Mouse (Mus musculus): Measurements from ENCODE around the gene Slc2a9. TPM values are rescaled to one million over a fixed set of nuclear protein-coding genes. Genes with fewer than 3 reads are reported as not detected.

The Slc2a9 gene
- polyA plus RNA-seq, 1 experiment from 2014 or later: 0.07 TPM

DNA sequence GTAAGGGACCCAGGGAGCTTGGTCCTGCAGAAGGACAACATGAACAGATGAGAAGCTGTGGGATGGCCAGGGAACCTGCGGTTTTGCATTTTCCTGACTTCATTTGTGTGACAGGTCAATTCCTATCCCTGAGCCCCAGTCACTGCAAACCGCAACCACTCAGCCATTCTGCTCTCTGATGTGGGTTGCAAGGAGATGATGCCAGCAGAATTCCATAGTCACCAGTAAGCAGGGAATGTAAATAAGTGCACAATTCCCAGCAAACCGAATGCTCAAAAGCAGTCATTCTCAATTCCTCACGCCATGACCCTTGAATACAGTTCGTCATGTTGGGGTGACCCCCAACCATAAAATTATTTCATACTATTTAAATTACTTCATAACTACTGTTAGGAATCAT lies 123.0 kb downstream of the Slc2a9 start:
- 92% methylated on average over 5 of the region's 5 CpGs for WGBS
- no peaks in the 10 kb centered on the region for H3K4me1 ChIP-seq (ENCODE audit: control insufficient read depth, insufficient read depth, low read length)
- no peaks in the 10 kb centered on the region for H3K9me3 ChIP-seq (ENCODE audit: control insufficient read depth, low read length)
- H3K4me3 ChIP-seq (ENCODE audit: low read depth, low read length): no peak overlapping the region
- H3K36me3 ChIP-seq (ENCODE audit: control insufficient read depth, insufficient read depth, low read length): no peaks in the 10 kb centered on the region
- H3K27me3 ChIP-seq (ENCODE audit: control insufficient read depth, insufficient read depth, low read length): no peaks in the 10 kb centered on the region
- no peak for ATAC-seq (ENCODE audit: low FRiP score)
- H3K9ac ChIP-seq (ENCODE audit: low read length): no peak overlapping the region
- no peak overlapping the region for H3K27ac ChIP-seq (ENCODE audit: low read depth, low read length)
- DNase-seq (ENCODE audit: low spot score, missing footprints): no peak
- no peak overlapping the region for H3K4me2 ChIP-seq

DNA sequence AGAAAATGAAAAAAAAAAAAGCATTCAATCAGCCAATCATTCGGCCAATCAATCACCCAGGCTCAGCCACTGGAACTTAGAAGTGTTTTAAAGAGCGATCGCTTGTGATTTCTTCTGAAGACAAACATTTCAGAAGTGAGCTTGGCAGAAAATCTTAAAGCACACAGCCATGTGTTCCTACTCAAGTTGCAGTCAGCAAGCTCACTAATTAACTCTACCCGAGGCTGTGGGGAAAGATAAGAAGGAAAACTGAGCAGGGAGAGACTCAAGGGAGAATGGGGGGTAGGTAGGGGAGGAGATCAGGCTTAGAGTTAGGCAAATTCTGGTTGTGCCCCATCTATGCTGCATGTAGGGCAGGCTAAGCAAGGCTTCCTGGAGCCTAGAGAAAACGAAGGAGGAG lies 130.6 kb downstream of the Slc2a9 start:
- no peaks in the 10 kb centered on the region for H3K27me3 ChIP-seq (ENCODE audit: control insufficient read depth, insufficient read depth, low read length)
- ATAC-seq (ENCODE audit: low FRiP score) (no peak), DNase-seq (ENCODE audit: low spot score, missing footprints) (no peak)
- no peaks in the 10 kb centered on the region for H3K9me3 ChIP-seq (ENCODE audit: control insufficient read depth, low read length)
- H3K4me3 ChIP-seq (ENCODE audit: low read depth, low read length): no peak overlapping the region
- no peaks in the 10 kb centered on the region for H3K36me3 ChIP-seq (ENCODE audit: control insufficient read depth, insufficient read depth, low read length)
- no peak overlapping the region for H3K4me2 ChIP-seq
- no peak overlapping the region for H3K9ac ChIP-seq (ENCODE audit: low read length)
- no peaks in the 10 kb centered on the region for H3K4me1 ChIP-seq (ENCODE audit: control insufficient read depth, insufficient read depth, low read length)
- H3K27ac ChIP-seq (ENCODE audit: low read depth, low read length): no peak overlapping the region
- 63% methylated on average over 5 of the region's 5 CpGs for WGBS

DNA sequence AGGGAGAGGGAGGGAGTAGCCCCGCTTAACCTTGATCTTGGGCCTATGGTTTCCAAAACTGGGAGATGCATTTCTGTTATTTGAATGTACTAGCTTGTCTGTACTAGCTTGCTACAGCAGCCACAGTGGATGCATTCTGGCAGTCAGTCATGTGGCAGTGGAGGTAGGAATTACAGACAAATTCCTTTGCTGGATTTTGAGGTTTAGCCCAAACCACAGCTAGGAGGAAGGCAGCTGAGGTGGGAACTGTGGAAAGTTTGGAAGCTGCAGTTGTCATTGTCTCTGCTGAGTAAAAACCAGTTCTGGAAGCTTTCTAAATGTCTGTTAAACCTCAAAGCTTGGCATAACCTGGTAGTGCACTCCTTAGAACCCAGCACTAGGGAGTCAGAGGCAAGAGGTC lies 131.6 kb downstream of the Slc2a9 start:
- WGBS: 87% methylated on average over 1 of the region's 1 CpGs

DNA sequence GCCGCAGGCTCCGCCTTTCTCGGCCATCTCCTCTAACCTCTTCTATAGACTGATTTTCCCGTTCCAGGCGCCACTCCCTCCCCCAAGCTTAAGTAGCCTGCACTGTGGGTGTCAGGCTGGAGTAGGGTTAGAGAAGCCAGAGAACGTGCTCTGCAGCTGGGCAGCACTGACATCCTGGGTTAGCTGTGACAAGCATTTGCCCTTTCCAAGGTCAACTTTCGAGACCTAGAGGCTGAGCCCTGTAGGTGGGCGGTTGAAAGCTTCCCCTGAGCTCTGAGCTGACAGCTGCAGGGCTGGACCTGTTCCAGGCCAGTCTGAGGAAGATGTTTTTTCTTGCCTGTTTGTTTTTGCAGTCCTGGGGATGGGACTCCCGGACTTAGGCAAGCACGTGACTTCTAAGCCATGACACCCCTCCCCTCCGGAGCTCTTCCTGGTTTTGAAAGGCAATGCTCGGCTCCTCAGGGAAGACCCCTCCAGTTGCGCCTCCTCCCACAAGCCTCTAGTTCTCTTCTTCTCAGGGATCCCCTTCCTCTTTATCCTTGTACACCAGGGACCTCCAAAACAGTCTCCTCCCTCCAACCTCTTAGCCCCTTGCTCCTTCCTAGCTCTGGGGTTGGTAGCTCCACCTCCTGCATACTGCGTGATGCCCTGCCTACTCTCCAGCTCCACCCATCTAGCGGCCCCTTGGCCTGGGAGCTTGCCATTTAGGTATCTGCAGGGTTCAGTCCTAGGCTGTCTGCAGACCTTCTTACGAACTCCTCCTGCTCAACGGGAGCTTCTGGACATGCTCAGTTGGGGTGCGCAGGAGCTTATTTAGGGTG lies 136.1 kb downstream of the Slc2a9 start:
- no peaks in the 10 kb centered on the region for H3K36me3 ChIP-seq (ENCODE audit: control insufficient read depth, insufficient read depth, low read length)

More for the DNA sequence above, 131.6 kb downstream of the Slc2a9 start:
- no peak overlapping the region for H3K9ac ChIP-seq (ENCODE audit: low read length)
- H3K27me3 ChIP-seq (ENCODE audit: control insufficient read depth, insufficient read depth, low read length): no peaks in the 10 kb centered on the region
- ATAC-seq (ENCODE audit: low FRiP score) (no peak), DNase-seq (ENCODE audit: low spot score, missing footprints) (no peak)
- H3K4me2 ChIP-seq: no peak overlapping the region
- no peak overlapping the region for H3K4me3 ChIP-seq (ENCODE audit: low read depth, low read length)
- peaks cover 7% of the 10 kb centered on the region; the same call in 1 of the 2 replicates for H3K4me1 ChIP-seq (ENCODE audit: control insufficient read depth, insufficient read depth, low read length)
- H3K9me3 ChIP-seq (ENCODE audit: control insufficient read depth, low read length): no peaks in the 10 kb centered on the region
- no peaks in the 10 kb centered on the region for H3K36me3 ChIP-seq (ENCODE audit: control insufficient read depth, insufficient read depth, low read length)
- no peak overlapping the region for H3K27ac ChIP-seq (ENCODE audit: low read depth, low read length)

DNA sequence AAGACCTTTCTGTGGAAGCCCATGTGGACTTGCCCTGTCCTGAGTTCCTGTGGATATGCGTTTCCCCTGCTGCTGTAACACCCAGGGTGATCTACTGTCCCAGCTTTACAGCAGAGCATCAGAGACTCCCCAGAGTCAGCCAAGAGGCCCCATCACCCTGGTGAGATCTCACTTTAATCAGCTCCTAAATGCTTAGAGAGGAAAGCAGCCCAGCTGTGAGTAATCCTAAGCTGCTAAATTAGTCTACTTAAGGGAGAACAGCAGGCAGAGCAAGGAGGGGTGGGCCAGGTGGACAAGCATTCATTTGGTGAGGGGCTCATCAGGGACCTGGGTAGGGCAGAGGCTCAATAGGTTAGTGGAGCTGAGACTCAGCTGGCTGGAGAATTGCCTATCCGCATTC lies 137.4 kb downstream of the Slc2a9 start:
- no peak overlapping the region for H3K4me3 ChIP-seq (ENCODE audit: low read depth, low read length)
- H3K27ac ChIP-seq (ENCODE audit: low read depth, low read length): no peak overlapping the region
- H3K9ac ChIP-seq (ENCODE audit: low read length): no peak overlapping the region
- H3K4me2 ChIP-seq: no peak overlapping the region
- no peaks in the 10 kb centered on the region for H3K9me3 ChIP-seq (ENCODE audit: control insufficient read depth, low read length)
- H3K27me3 ChIP-seq (ENCODE audit: control insufficient read depth, insufficient read depth, low read length): no peaks in the 10 kb centered on the region
- H3K36me3 ChIP-seq (ENCODE audit: control insufficient read depth, insufficient read depth, low read length): no peaks in the 10 kb centered on the region
- DNase-seq (ENCODE audit: low spot score, missing footprints): no peak
- ATAC-seq (ENCODE audit: low FRiP score): no peak
- 45% methylated on average over 2 of the region's 2 CpGs for WGBS
- H3K4me1 ChIP-seq (ENCODE audit: control insufficient read depth, insufficient read depth, low read length): peaks cover 7% of the 10 kb centered on the region; the same call in 1 of the 2 replicates

More for the DNA sequence above, 136.1 kb downstream of the Slc2a9 start:
- WGBS: 9% methylated on average over 18 of the region's 18 CpGs
- Histone ChIP-seq H3K4me1 (ENCODE audit: control insufficient read depth, insufficient read depth, low read length) (peaks cover 7% of the 10 kb centered on the region; the same call in 1 of the 2 replicates), H3K9me3 (ENCODE audit: control insufficient read depth, low read length) (no peaks in the 10 kb centered on the region), H3K9ac (ENCODE audit: low read length) (no peak overlapping the region), H3K27ac (ENCODE audit: low read depth, low read length) (no peak overlapping the region), H3K4me3 (ENCODE audit: low read depth, low read length) (peak overlapping the region; percentile 9), H3K27me3 (ENCODE audit: control insufficient read depth, insufficient read depth, low read length) (no peaks in the 10 kb centered on the region), H3K4me2 (peak overlapping the region; percentile 43)
- ATAC-seq (ENCODE audit: low FRiP score) (peak; percentile 74), DNase-seq (ENCODE audit: low spot score, missing footprints) (peak; percentile 90)

DNA sequence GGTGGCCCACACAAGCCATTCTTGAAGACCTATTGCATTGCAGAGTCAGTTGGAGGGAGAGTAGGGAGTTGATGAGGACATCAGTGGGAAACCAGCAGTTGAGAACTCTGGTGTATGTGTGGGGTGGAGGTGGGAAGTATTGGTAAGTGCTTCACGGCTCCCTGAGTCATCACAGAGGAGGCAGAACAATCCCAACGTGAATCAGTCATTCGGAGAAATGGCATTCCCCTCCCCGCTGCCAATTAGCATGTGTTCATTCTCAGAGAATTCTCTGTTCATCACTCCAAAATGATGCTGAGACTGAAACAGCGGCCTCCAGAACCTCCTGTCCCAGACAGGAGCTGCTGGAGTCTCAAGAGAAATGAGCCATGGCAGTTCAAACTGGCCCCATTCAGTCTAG lies 138.5 kb downstream of the Slc2a9 start:
- Histone ChIP-seq H3K4me2 (no peak overlapping the region), H3K27ac (ENCODE audit: low read depth, low read length) (no peak overlapping the region), H3K27me3 (ENCODE audit: control insufficient read depth, insufficient read depth, low read length) (no peaks in the 10 kb centered on the region), H3K36me3 (ENCODE audit: control insufficient read depth, insufficient read depth, low read length) (no peaks in the 10 kb centered on the region), H3K4me1 (ENCODE audit: control insufficient read depth, insufficient read depth, low read length) (peaks cover 7% of the 10 kb centered on the region; the same call in 1 of the 2 replicates), H3K9ac (ENCODE audit: low read length) (no peak overlapping the region), H3K9me3 (ENCODE audit: control insufficient read depth, low read length) (no peaks in the 10 kb centered on the region), H3K4me3 (ENCODE audit: low read depth, low read length) (no peak overlapping the region)
- 76% methylated on average over 5 of the region's 5 CpGs for WGBS
- no peak for DNase-seq (ENCODE audit: low spot score, missing footprints)
- ATAC-seq (ENCODE audit: low FRiP score): no peak

DNA sequence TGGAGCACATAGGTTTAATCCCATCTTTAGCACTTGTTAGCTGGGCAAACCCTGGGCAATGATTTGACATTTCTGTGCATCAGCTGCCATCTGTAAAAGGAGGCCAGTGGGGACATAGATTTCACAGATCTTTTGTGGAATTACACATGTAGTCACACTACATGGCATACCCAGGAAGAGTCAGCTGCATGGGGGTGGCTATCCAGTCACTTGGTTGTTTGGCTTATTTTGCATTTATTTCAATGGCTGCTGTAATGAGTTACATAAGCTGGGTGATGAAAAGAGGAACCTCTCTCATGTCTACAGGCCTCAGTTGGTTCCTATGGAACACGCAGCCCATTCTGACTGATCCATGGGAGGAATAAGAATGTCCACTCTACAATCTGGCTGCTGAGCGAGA lies 143.2 kb downstream of the Slc2a9 start:
- Histone ChIP-seq H3K36me3 (ENCODE audit: control insufficient read depth, insufficient read depth, low read length) (no peaks in the 10 kb centered on the region), H3K4me3 (ENCODE audit: low read depth, low read length) (no peak overlapping the region), H3K9me3 (ENCODE audit: control insufficient read depth, low read length) (no peaks in the 10 kb centered on the region), H3K4me1 (ENCODE audit: control insufficient read depth, insufficient read depth, low read length) (no peaks in the 10 kb centered on the region), H3K9ac (ENCODE audit: low read length) (no peak overlapping the region), H3K27ac (ENCODE audit: low read depth, low read length) (no peak overlapping the region), H3K4me2 (no peak overlapping the region), H3K27me3 (ENCODE audit: control insufficient read depth, insufficient read depth, low read length) (no peaks in the 10 kb centered on the region)
- DNase-seq (ENCODE audit: low spot score, missing footprints) (no peak), ATAC-seq (ENCODE audit: low FRiP score) (no peak)
- 80% methylated on average over 2 of the region's 2 CpGs for WGBS

DNA sequence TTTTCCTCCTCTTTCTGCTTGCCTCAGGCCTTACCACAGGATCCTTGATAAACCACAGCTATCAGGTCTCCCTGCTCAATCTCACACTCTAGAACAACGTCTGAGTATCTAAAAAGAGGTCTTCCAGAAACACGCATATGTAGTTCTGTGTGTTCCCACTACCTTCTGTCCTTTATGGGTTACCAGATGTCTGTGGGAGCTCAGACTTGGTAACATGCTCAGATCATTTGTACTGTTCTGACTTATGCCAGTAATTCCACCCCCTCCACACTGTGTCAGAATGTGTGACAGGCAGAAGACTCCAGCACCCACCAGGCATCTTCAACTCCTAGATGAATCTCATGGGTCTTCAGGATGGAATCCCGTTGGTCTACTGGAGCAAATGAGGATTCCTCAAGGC lies 146.0 kb downstream of the Slc2a9 start:
- Histone ChIP-seq H3K4me2 (no peak overlapping the region), H3K4me3 (ENCODE audit: low read depth, low read length) (no peak overlapping the region), H3K36me3 (ENCODE audit: control insufficient read depth, insufficient read depth, low read length) (no peaks in the 10 kb centered on the region), H3K27me3 (ENCODE audit: control insufficient read depth, insufficient read depth, low read length) (no peaks in the 10 kb centered on the region), H3K27ac (ENCODE audit: low read depth, low read length) (no peak overlapping the region), H3K9ac (ENCODE audit: low read length) (no peak overlapping the region), H3K4me1 (ENCODE audit: control insufficient read depth, insufficient read depth, low read length) (no peaks in the 10 kb centered on the region), H3K9me3 (ENCODE audit: control insufficient read depth, low read length) (no peaks in the 10 kb centered on the region)
- DNase-seq (ENCODE audit: low spot score, missing footprints) (no peak), ATAC-seq (ENCODE audit: low FRiP score) (no peak)
- 87% methylated on average over 3 of the region's 3 CpGs for WGBS

DNA sequence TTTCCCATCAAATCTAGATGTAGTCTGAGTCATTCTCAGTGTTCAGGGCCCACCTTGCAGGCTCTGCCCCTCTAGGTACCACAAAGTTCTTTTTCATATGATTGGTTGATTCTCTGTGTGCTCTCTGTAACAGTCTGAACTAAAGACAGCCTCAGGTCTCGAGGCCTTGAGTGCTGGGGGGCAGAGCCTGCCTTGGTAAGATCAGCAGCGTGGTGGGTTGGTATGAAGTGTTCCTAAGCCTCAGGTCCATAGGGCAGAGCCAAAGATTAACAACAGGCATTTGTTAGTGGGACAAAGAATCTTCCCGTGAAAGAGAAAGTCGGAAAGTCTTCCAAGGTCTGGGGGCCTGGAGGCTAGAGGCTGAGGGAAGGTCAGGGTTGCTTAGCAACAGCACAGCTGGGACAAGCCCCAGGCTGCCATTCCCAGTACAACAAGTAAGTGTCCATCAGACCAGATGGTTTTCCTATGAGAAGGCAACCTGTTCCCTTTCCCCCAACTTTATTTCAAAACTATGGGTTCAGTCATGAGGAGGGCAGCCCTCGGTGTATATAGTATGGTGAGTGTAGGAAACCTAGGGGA lies 152.5 kb downstream of the Slc2a9 start:
- DNase-seq (ENCODE audit: low spot score, missing footprints) (peak; percentile 91), ATAC-seq (ENCODE audit: low FRiP score) (peak; percentile 87)
- Histone ChIP-seq H3K9me3 (ENCODE audit: control insufficient read depth, low read length) (no peaks in the 10 kb centered on the region), H3K36me3 (ENCODE audit: control insufficient read depth, insufficient read depth, low read length) (no peaks in the 10 kb centered on the region), H3K9ac (ENCODE audit: low read length) (no peak overlapping the region), H3K4me2 (no peak overlapping the region), H3K4me1 (ENCODE audit: control insufficient read depth, insufficient read depth, low read length) (peaks cover 20% of the 10 kb centered on the region), H3K4me3 (ENCODE audit: low read depth, low read length) (no peak overlapping the region), H3K27ac (ENCODE audit: low read depth, low read length) (no peak overlapping the region), H3K27me3 (ENCODE audit: control insufficient read depth, insufficient read depth, low read length) (no peaks in the 10 kb centered on the region)
- WGBS: 16% methylated on average over 5 of the region's 5 CpGs
